Mouse (Mus musculus) hindbrain, embryonic 11.5 days (tissue): Measurements from ENCODE around the gene Ube2h. TPM values are rescaled to one million over a fixed set of nuclear protein-coding genes. Genes with fewer than 3 reads are reported as not detected.

Experiments used
- ATAC-seq: fragments of 200-750 bp; cut with Nextera tagmentation; 2 replicates; pipeline ENCODE4 v1.8.0; 2017; ENCODE audit warnings: mild to moderate bottlenecking, moderate TSS enrichment, moderate library complexity; ENCODE audit not compliant: low FRiP score
- DNase-seq: peaks from one replicate; pipeline ENCODE4 v3.0.0-alpha.2; 2015; ENCODE audit warnings: low spot score
- H3K27ac ChIP-seq: fragments of 300-500 bp; sonication (generic); 2 replicates; pipeline ENCODE4 v1.5.1; 2014; ENCODE audit warnings: mild to moderate bottlenecking, low read depth, low read length
- H3K27me3 ChIP-seq: fragments of 300-500 bp; sonication (generic); 2 replicates; pipeline ENCODE4 v1.6.1; 2014; ENCODE audit warnings: mild to moderate bottlenecking, low read length, moderate library complexity, mixed read lengths; ENCODE audit not compliant: control insufficient read depth, insufficient read depth
- H3K36me3 ChIP-seq: fragments of 300-500 bp; sonication (generic); 2 replicates; pipeline ENCODE4 v1.6.1; 2014; ENCODE audit warnings: mild to moderate bottlenecking, low read length, moderate library complexity, mixed read lengths; ENCODE audit not compliant: control insufficient read depth, insufficient read depth
- H3K4me1 ChIP-seq: fragments of 300-500 bp; sonication (generic); replicated peaks from 2 replicates; pipeline ENCODE4 v1.6.1; 2014; ENCODE audit warnings: low read length, mixed read lengths; ENCODE audit not compliant: control insufficient read depth, insufficient read depth
- H3K4me2 ChIP-seq: fragments of 300-500 bp; sonication (generic); replicated peaks from 2 replicates; pipeline ENCODE4 v1.6.1; 2014; ENCODE audit warnings: mild to moderate bottlenecking, low read depth, low read length
- H3K4me3 ChIP-seq: fragments of 300-500 bp; sonication (generic); 2 replicates; pipeline ENCODE4 v1.5.1; 2014; ENCODE audit warnings: low read depth, low read length
- H3K9ac ChIP-seq: fragments of 300-500 bp; sonication (generic); 2 replicates; pipeline ENCODE4 v1.6.1; 2014; ENCODE audit warnings: low read depth, low read length
- H3K9me3 ChIP-seq: fragments of 300-500 bp; sonication (generic); 2 replicates; pipeline ENCODE4 v1.6.1; 2016; ENCODE audit warnings: low read length; ENCODE audit not compliant: control insufficient read depth
- WGBS: fragments of 180-500 bp; shearing (Covaris S2); extraction: QIAGEN DNeasy Blood & Tissue Kit; methylation state at CpG from one replicate; pipeline ENCODE4 v1.1.7; 2014; 5-methylcytosine and 5-hydroxymethylcytosine counted together
- polyA plus RNA-seq: library from polyadenylated mRNA; unstranded; fragments of >200 nt; fragmentation: Nextera tagmentation; extraction: Ambion mirVana; gene quantifications from 2 replicates; pipeline ENCODE4 v1.2.1, GENCODE M21; 2014

Ube2h gene
- polyA plus RNA-seq, 1 experiment from 2014 or later, result 56.1 TPM

- H3K9me3 ChIP-seq, result no peaks in the 10 kb centered on the region
- no peak overlapping the region for H3K4me3 ChIP-seq
- DNase-seq, result no peak
- H3K4me1 ChIP-seq, result no peaks in the 10 kb centered on the region
- H3K9ac ChIP-seq, result no peak overlapping the region
- no peak overlapping the region for H3K27ac ChIP-seq
- no peaks in the 10 kb centered on the region for H3K36me3 ChIP-seq
- no peak overlapping the region for H3K4me2 ChIP-seq
- H3K27me3 ChIP-seq, result no peaks in the 10 kb centered on the region
- ATAC-seq, result no peak
- 90% methylated on average over 5 of the region's 5 CpGs for WGBS
Measured at GRCm38 (mm10) chr6:30245940-30246339, 58.4 kb downstream of the Ube2h start.

GRCm38 (mm10) chr6:30245397-30245796 lies 58.9 kb downstream of the Ube2h start:
- no peak for DNase-seq
- H3K9ac ChIP-seq, result no peak overlapping the region
- no peak overlapping the region for H3K4me2 ChIP-seq

GRCm38 (mm10) chr6:30243347-30244007 lies 60.9 kb downstream of the Ube2h start:
- no peaks in the 10 kb centered on the region for H3K4me1 ChIP-seq
- DNase-seq (no peak), ATAC-seq (no peak)
- no peaks in the 10 kb centered on the region for H3K9me3 ChIP-seq
- H3K27me3 ChIP-seq, result no peaks in the 10 kb centered on the region
- no peaks in the 10 kb centered on the region for H3K36me3 ChIP-seq
- no peak overlapping the region for H3K4me3 ChIP-seq
- 93% methylated on average over 9 of the region's 9 CpGs for WGBS
- H3K9ac ChIP-seq, result no peak overlapping the region
- no peak overlapping the region for H3K27ac ChIP-seq
- no peak overlapping the region for H3K4me2 ChIP-seq

More at GRCm38 (mm10) chr6:30245397-30245796, 58.9 kb downstream of the Ube2h start:
- Histone ChIP-seq H3K4me1 (no peaks in the 10 kb centered on the region), H3K4me3 (no peak overlapping the region), H3K27me3 (no peaks in the 10 kb centered on the region), H3K9me3 (no peaks in the 10 kb centered on the region), H3K27ac (no peak overlapping the region), H3K36me3 (no peaks in the 10 kb centered on the region)
- 94% methylated on average over 5 of the region's 5 CpGs for WGBS
- no peak for ATAC-seq

- no peak overlapping the region for H3K27ac ChIP-seq
- WGBS, result 89% methylated on average over 4 of the region's 4 CpGs
- no peaks in the 10 kb centered on the region for H3K36me3 ChIP-seq
- no peaks in the 10 kb centered on the region for H3K27me3 ChIP-seq
- no peak overlapping the region for H3K4me3 ChIP-seq
- ATAC-seq (no peak), DNase-seq (no peak)
- no peak overlapping the region for H3K4me2 ChIP-seq
- H3K4me1 ChIP-seq, result no peaks in the 10 kb centered on the region
- no peak overlapping the region for H3K9ac ChIP-seq
- H3K9me3 ChIP-seq, result no peaks in the 10 kb centered on the region
Measured at GRCm38 (mm10) chr6:30242928-30243327, 61.4 kb downstream of the Ube2h start.

- H3K27me3 ChIP-seq, result no peaks in the 10 kb centered on the region
- no peak for ATAC-seq
- H3K4me1 ChIP-seq, result no peaks in the 10 kb centered on the region
- WGBS, result 92% methylated on average over 7 of the region's 7 CpGs
- H3K9me3 ChIP-seq, result no peaks in the 10 kb centered on the region
- H3K4me3 ChIP-seq, result no peak overlapping the region
- no peak overlapping the region for H3K4me2 ChIP-seq
- DNase-seq, result no peak
- no peaks in the 10 kb centered on the region for H3K36me3 ChIP-seq
- no peak overlapping the region for H3K27ac ChIP-seq
- no peak overlapping the region for H3K9ac ChIP-seq
Measured at GRCm38 (mm10) chr6:30240105-30240504, 64.2 kb downstream of the Ube2h start.

GRCm38 (mm10) chr6:30239207-30239606 lies 65.1 kb downstream of the Ube2h start:
- no peak for ATAC-seq
- 87% methylated on average over 6 of the region's 6 CpGs for WGBS
- DNase-seq, result no peak
- no peak overlapping the region for H3K4me3 ChIP-seq
- H3K36me3 ChIP-seq, result no peaks in the 10 kb centered on the region
- H3K4me2 ChIP-seq, result no peak overlapping the region
- H3K4me1 ChIP-seq, result no peaks in the 10 kb centered on the region
- H3K27ac ChIP-seq, result no peak overlapping the region
- no peaks in the 10 kb centered on the region for H3K9me3 ChIP-seq
- H3K27me3 ChIP-seq, result no peaks in the 10 kb centered on the region
- no peak overlapping the region for H3K9ac ChIP-seq

GRCm38 (mm10) chr6:30238079-30238478 lies 66.3 kb downstream of the Ube2h start:
- Histone ChIP-seq H3K9ac (no peak overlapping the region), H3K4me3 (no peak overlapping the region), H3K27me3 (no peaks in the 10 kb centered on the region), H3K27ac (no peak overlapping the region), H3K36me3 (no peaks in the 10 kb centered on the region), H3K4me2 (no peak overlapping the region), H3K4me1 (no peaks in the 10 kb centered on the region), H3K9me3 (no peaks in the 10 kb centered on the region)
- ATAC-seq, result no peak
- WGBS, result 97% methylated on average over 2 of the region's 2 CpGs
- DNase-seq, result no peak

- no peak overlapping the region for H3K27ac ChIP-seq
- H3K4me1 ChIP-seq, result no peaks in the 10 kb centered on the region
- ATAC-seq (no peak), DNase-seq (no peak)
- WGBS, result 86% methylated on average over 1 of the region's 1 CpGs
- H3K36me3 ChIP-seq, result no peaks in the 10 kb centered on the region
- H3K4me3 ChIP-seq, result no peak overlapping the region
- no peaks in the 10 kb centered on the region for H3K27me3 ChIP-seq
- no peak overlapping the region for H3K9ac ChIP-seq
- H3K4me2 ChIP-seq, result no peak overlapping the region
- no peaks in the 10 kb centered on the region for H3K9me3 ChIP-seq
Measured at GRCm38 (mm10) chr6:30236564-30236963, 67.8 kb downstream of the Ube2h start.

- H3K4me1 ChIP-seq, result no peaks in the 10 kb centered on the region
- no peak overlapping the region for H3K9ac ChIP-seq
- H3K4me3 ChIP-seq, result no peak overlapping the region
- no peak for DNase-seq
- H3K27ac ChIP-seq, result no peak overlapping the region
- WGBS, result 93% methylated on average over 4 of the region's 4 CpGs
- H3K9me3 ChIP-seq, result no peaks in the 10 kb centered on the region
- H3K36me3 ChIP-seq, result no peaks in the 10 kb centered on the region
- no peaks in the 10 kb centered on the region for H3K27me3 ChIP-seq
- ATAC-seq, result no peak
- H3K4me2 ChIP-seq, result no peak overlapping the region
Measured at GRCm38 (mm10) chr6:30231758-30232293, 72.5 kb downstream of the Ube2h start.
